Mouse (Mus musculus): ENCODE measurements around the gene Sdk1. TPM values are rescaled to one million over a fixed set of nuclear protein-coding genes. Genes with fewer than 3 reads are reported as not detected.

Sdk1 gene
- polyA plus RNA-seq, 1 experiment: not detected

GRCm38 (mm10) chr5:141379836-141380773, 138.8 kb downstream of the Sdk1 start:
- no peaks in the 10 kb centered on the region for H3K27me3 ChIP-seq (replicated peaks)
- H3K36me3 ChIP-seq (replicated peaks; ENCODE audit: low read length): no peaks in the 10 kb centered on the region
- no peak overlapping the region for H3K4me3 ChIP-seq (replicated peaks)
- no peak for TF ChIP-seq FLI1 (IDR thresholded peaks at IDR 0.05; ENCODE audit: low read length)
- no peak for TF ChIP-seq GATA1 (IDR thresholded peaks at IDR 0.05; ENCODE audit: borderline replicate concordance, low read length)
- H3K4me1 ChIP-seq: no peaks in the 10 kb centered on the region
- 0 out of 2 replicates have a peak, but pooled peaks cover 3% of the 10 kb centered on the region for H3K9me3 ChIP-seq

GRCm38 (mm10) chr5:141380774-141381156, 139.5 kb downstream of the Sdk1 start:
- TF ChIP-seq GATA1 (IDR thresholded peaks at IDR 0.05; ENCODE audit: borderline replicate concordance, low read length) (no peak), FLI1 (IDR thresholded peaks at IDR 0.05; ENCODE audit: low read length) (no peak)
- Histone ChIP-seq H3K9me3 (0 out of 2 replicates have a peak, but pooled peaks cover 3% of the 10 kb centered on the region), H3K36me3 (replicated peaks; ENCODE audit: low read length) (no peaks in the 10 kb centered on the region), H3K4me3 (replicated peaks) (no peak overlapping the region), H3K27me3 (replicated peaks) (no peaks in the 10 kb centered on the region), H3K4me1 (no peaks in the 10 kb centered on the region)

- Histone ChIP-seq H3K9me3 (0 out of 2 replicates have a peak, but pooled peaks cover 3% of the 10 kb centered on the region), H3K36me3 (replicated peaks; ENCODE audit: low read length) (no peaks in the 10 kb centered on the region), H3K27me3 (replicated peaks) (no peaks in the 10 kb centered on the region), H3K4me1 (no peaks in the 10 kb centered on the region), H3K4me3 (replicated peaks) (no peak overlapping the region)
- no peak for TF ChIP-seq GATA1 (IDR thresholded peaks at IDR 0.05; ENCODE audit: borderline replicate concordance, low read length)
- TF ChIP-seq FLI1 (IDR thresholded peaks at IDR 0.05; ENCODE audit: low read length): no peak
Observed at GRCm38 (mm10) chr5:141381581-141381980, 140.3 kb downstream of the Sdk1 start.

GRCm38 (mm10) chr5:141382246-141382835, 141.1 kb downstream of the Sdk1 start:
- Histone ChIP-seq H3K27me3 (replicated peaks) (no peaks in the 10 kb centered on the region), H3K4me3 (replicated peaks) (no peak overlapping the region), H3K9me3 (0 out of 2 replicates have a peak, but pooled peaks cover 3% of the 10 kb centered on the region), H3K4me1 (no peaks in the 10 kb centered on the region), H3K36me3 (replicated peaks; ENCODE audit: low read length) (no peaks in the 10 kb centered on the region)
- TF ChIP-seq GATA1 (IDR thresholded peaks at IDR 0.05; ENCODE audit: borderline replicate concordance, low read length) (no peak), FLI1 (IDR thresholded peaks at IDR 0.05; ENCODE audit: low read length) (no peak)

DNA sequence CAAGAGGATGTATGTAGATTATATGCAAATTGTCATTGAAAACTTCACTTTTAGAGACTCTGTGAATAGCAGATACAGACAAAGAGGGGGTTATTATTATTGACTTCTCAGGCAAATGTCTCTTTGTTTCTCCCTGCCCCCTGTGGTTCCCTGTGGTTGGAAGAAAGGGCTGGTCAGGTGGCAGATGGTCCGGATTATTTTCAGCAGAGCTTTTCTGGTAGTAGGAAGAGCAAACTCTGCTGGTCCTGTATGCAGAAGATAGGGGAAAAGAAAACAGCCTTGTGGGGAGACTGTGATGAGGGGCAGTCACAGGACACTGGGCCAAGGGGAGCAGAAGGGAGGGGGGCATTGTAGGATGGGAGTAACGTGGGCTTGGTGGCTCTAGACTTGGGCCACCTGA, 147.2 kb downstream of the Sdk1 start:
- H3K9me3 ChIP-seq: no peaks in the 10 kb centered on the region
- H3K27me3 ChIP-seq (replicated peaks): no peaks in the 10 kb centered on the region
- no peak for TF ChIP-seq FLI1 (IDR thresholded peaks at IDR 0.05; ENCODE audit: low read length)
- no peaks in the 10 kb centered on the region for H3K36me3 ChIP-seq (replicated peaks; ENCODE audit: low read length)
- no peaks in the 10 kb centered on the region for H3K4me1 ChIP-seq
- H3K4me3 ChIP-seq (replicated peaks): no peak overlapping the region

GRCm38 (mm10) chr5:141390541-141390940, 149.3 kb downstream of the Sdk1 start:
- Histone ChIP-seq H3K9me3 (no peaks in the 10 kb centered on the region), H3K27me3 (replicated peaks) (no peaks in the 10 kb centered on the region), H3K4me1 (no peaks in the 10 kb centered on the region), H3K36me3 (replicated peaks; ENCODE audit: low read length) (no peaks in the 10 kb centered on the region), H3K4me3 (replicated peaks) (no peak overlapping the region)
- TF ChIP-seq GATA1 (IDR thresholded peaks at IDR 0.05; ENCODE audit: borderline replicate concordance, low read length) (no peak), FLI1 (IDR thresholded peaks at IDR 0.05; ENCODE audit: low read length) (no peak)

DNA sequence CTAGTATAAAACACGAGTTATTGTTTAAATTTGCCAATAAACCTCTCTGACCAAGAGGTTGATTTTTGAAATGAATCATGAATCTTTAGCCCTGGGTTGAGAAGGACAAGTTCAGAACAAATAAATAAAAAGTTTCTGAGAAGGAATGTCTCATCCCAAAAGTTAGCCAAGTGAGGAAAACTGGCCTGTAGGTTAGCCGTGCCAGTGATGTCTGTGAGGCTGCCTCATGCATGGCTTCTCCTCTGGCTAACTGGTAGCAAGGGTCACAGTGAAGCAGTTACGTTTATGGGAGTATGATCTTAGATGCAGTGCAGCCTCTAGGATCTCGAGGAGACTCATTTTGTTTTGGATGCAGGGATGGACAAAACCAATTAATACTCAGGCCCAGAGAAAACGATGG, 149.9 kb downstream of the Sdk1 start:
- TF ChIP-seq FLI1 (IDR thresholded peaks at IDR 0.05; ENCODE audit: low read length) (no peak), GATA1 (IDR thresholded peaks at IDR 0.05; ENCODE audit: borderline replicate concordance, low read length) (no peak)
- no peaks in the 10 kb centered on the region for H3K4me1 ChIP-seq
- no peak overlapping the region for H3K4me3 ChIP-seq (replicated peaks)
- no peaks in the 10 kb centered on the region for H3K9me3 ChIP-seq
- no peaks in the 10 kb centered on the region for H3K27me3 ChIP-seq (replicated peaks)
- no peaks in the 10 kb centered on the region for H3K36me3 ChIP-seq (replicated peaks; ENCODE audit: low read length)

GRCm38 (mm10) chr5:141393846-141394245, 152.6 kb downstream of the Sdk1 start:
- no peaks in the 10 kb centered on the region for H3K27me3 ChIP-seq (replicated peaks)
- no peaks in the 10 kb centered on the region for H3K4me1 ChIP-seq
- TF ChIP-seq FLI1 (IDR thresholded peaks at IDR 0.05; ENCODE audit: low read length) (no peak), GATA1 (IDR thresholded peaks at IDR 0.05; ENCODE audit: borderline replicate concordance, low read length) (no peak)
- H3K9me3 ChIP-seq: no peaks in the 10 kb centered on the region
- H3K4me3 ChIP-seq (replicated peaks): no peak overlapping the region
- no peaks in the 10 kb centered on the region for H3K36me3 ChIP-seq (replicated peaks; ENCODE audit: low read length)

GRCm38 (mm10) chr5:141394586-141394985, 153.3 kb downstream of the Sdk1 start:
- H3K9me3 ChIP-seq: no peaks in the 10 kb centered on the region
- no peaks in the 10 kb centered on the region for H3K27me3 ChIP-seq (replicated peaks)
- H3K36me3 ChIP-seq (replicated peaks; ENCODE audit: low read length): no peaks in the 10 kb centered on the region
- H3K4me1 ChIP-seq: no peaks in the 10 kb centered on the region
- TF ChIP-seq GATA1 (IDR thresholded peaks at IDR 0.05; ENCODE audit: borderline replicate concordance, low read length) (no peak), FLI1 (IDR thresholded peaks at IDR 0.05; ENCODE audit: low read length) (no peak)
- H3K4me3 ChIP-seq (replicated peaks): no peak overlapping the region

DNA sequence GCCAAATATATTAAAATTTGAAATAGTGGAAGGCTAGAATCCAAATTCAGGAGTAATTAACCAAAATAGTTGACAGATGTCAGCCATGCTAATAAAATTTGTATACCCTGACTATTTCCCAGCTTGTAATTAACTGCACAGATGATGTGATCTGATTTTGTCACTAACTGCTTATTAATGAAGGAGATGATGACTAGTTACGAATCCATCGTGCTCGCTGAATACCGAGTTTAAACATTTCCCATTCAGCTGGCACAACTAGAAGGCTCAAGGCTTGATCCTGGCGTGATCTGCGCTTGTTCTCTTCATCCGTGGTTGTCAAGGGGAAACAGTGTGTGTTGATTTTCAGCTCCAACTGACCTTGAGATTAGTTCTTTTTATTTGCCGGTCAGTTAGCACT, 162.5 kb downstream of the Sdk1 start:
- Histone ChIP-seq H3K9me3 (no peaks in the 10 kb centered on the region), H3K36me3 (replicated peaks; ENCODE audit: low read length) (no peaks in the 10 kb centered on the region), H3K27me3 (replicated peaks) (no peaks in the 10 kb centered on the region), H3K4me3 (replicated peaks) (no peak overlapping the region), H3K4me1 (no peaks in the 10 kb centered on the region)
- TF ChIP-seq GATA1 (IDR thresholded peaks at IDR 0.05; ENCODE audit: borderline replicate concordance, low read length): no peak
- no peak for TF ChIP-seq FLI1 (IDR thresholded peaks at IDR 0.05; ENCODE audit: low read length)

Measured in megakaryocyte, embryonic 14.5 days (primary cell).